Mouse (Mus musculus): ENCODE measurements around the gene Gm20219. TPM values are rescaled to one million over a fixed set of nuclear protein-coding genes. Genes with fewer than 3 reads are reported as not detected.

Gm20219 gene
- 1.2 and 1.7 TPM in 2 replicates for polyA plus RNA-seq (2015; fragmentation: Nextera tagmentation; extraction: Ambion mirVana)

GRCm38 (mm10) chr17:56554122-56554551 is at the start of gene Gm20219:
TSS of gene Gm20219 (minus strand) at chr17:56554387.
- H3K27me3 ChIP-seq: no peaks in the 10 kb centered on the region
- no peak for ATAC-seq
- H3K4me3 ChIP-seq: no peak within 1 kb of the TSS
- no peak within 1 kb of the TSS for H3K9ac ChIP-seq
- H3K9me3 ChIP-seq (replicated peaks): no peaks in the 10 kb centered on the region
- H3K36me3 ChIP-seq (ENCODE audit: poor library complexity, severe bottlenecking): no peaks in the 10 kb centered on the region
- no peak within 1 kb of the TSS for H3K4me2 ChIP-seq
- peaks cover 28% of the 10 kb centered on the region for H3K4me1 ChIP-seq
- 80% methylated on average over 20 of the region's 20 CpGs for WGBS
- H3K27ac ChIP-seq: peak within 1 kb of the TSS; percentile 99

- Histone ChIP-seq H3K9me3 (replicated peaks) (no peaks in the 10 kb centered on the region), H3K4me2 (no peak overlapping the region), H3K4me1 (peaks cover 9% of the 10 kb centered on the region), H3K4me3 (no peak overlapping the region), H3K27ac (no peak overlapping the region), H3K36me3 (ENCODE audit: poor library complexity, severe bottlenecking) (peaks cover 91% of the 10 kb centered on the region), H3K9ac (no peak overlapping the region), H3K27me3 (no peaks in the 10 kb centered on the region)
- ATAC-seq: no peak
- WGBS: 89% methylated on average over 9 of the region's 9 CpGs
Measured at GRCm38 (mm10) chr17:56604070-56604380, 49.8 kb upstream of the Gm20219 start.

GRCm38 (mm10) chr17:56603186-56604069 is 49.2 kb upstream of the Gm20219 start:
- Histone ChIP-seq H3K36me3 (ENCODE audit: poor library complexity, severe bottlenecking) (peaks cover 91% of the 10 kb centered on the region), H3K9me3 (replicated peaks) (no peaks in the 10 kb centered on the region), H3K4me1 (peaks cover 3% of the 10 kb centered on the region), H3K4me2 (no peak overlapping the region), H3K9ac (no peak overlapping the region), H3K27me3 (no peaks in the 10 kb centered on the region), H3K4me3 (no peak overlapping the region), H3K27ac (no peak overlapping the region)
- ATAC-seq: no peak
- WGBS: 94% methylated on average over 28 of the region's 28 CpGs

GRCm38 (mm10) chr17:56593527-56594271 is 39.5 kb upstream of the Gm20219 start:
- Histone ChIP-seq H3K9me3 (replicated peaks) (no peaks in the 10 kb centered on the region), H3K4me1 (peaks cover 13% of the 10 kb centered on the region), H3K27ac (no peak overlapping the region), H3K27me3 (no peaks in the 10 kb centered on the region), H3K9ac (no peak overlapping the region), H3K4me2 (no peak overlapping the region), H3K4me3 (no peak overlapping the region), H3K36me3 (ENCODE audit: poor library complexity, severe bottlenecking) (peaks cover 96% of the 10 kb centered on the region)
- no peak for ATAC-seq
- WGBS: 90% methylated on average over 8 of the region's 8 CpGs

GRCm38 (mm10) chr17:56592553-56592952 is 38.4 kb upstream of the Gm20219 start:
- no peak overlapping the region for H3K4me2 ChIP-seq
- no peak overlapping the region for H3K27ac ChIP-seq
- no peaks in the 10 kb centered on the region for H3K27me3 ChIP-seq
- H3K36me3 ChIP-seq (ENCODE audit: poor library complexity, severe bottlenecking): peaks cover 100% of the 10 kb centered on the region
- H3K4me3 ChIP-seq: no peak overlapping the region
- no peaks in the 10 kb centered on the region for H3K9me3 ChIP-seq (replicated peaks)
- ATAC-seq: no peak
- H3K9ac ChIP-seq: no peak overlapping the region
- H3K4me1 ChIP-seq: peaks cover 24% of the 10 kb centered on the region

- no peak overlapping the region for H3K4me2 ChIP-seq
- H3K4me1 ChIP-seq: peaks cover 43% of the 10 kb centered on the region
- H3K27me3 ChIP-seq: no peaks in the 10 kb centered on the region
- no peak overlapping the region for H3K4me3 ChIP-seq
- H3K27ac ChIP-seq: no peak overlapping the region
- ATAC-seq: no peak
- WGBS: 96% methylated on average over 4 of the region's 4 CpGs
- no peaks in the 10 kb centered on the region for H3K9me3 ChIP-seq (replicated peaks)
- H3K9ac ChIP-seq: no peak overlapping the region
- H3K36me3 ChIP-seq (ENCODE audit: poor library complexity, severe bottlenecking): peaks cover 78% of the 10 kb centered on the region
Measured at GRCm38 (mm10) chr17:56588921-56589320, 34.7 kb upstream of the Gm20219 start.

- ATAC-seq: no peak
- H3K36me3 ChIP-seq (ENCODE audit: poor library complexity, severe bottlenecking): peaks cover 69% of the 10 kb centered on the region
- H3K9ac ChIP-seq: 0 out of 2 replicates have a peak overlapping the region, but pooled peaks have one; percentile 49
- H3K4me1 ChIP-seq: peaks cover 53% of the 10 kb centered on the region
- H3K27ac ChIP-seq: 0 out of 2 replicates have a peak overlapping the region, but pooled peaks have one; percentile 15
- peak overlapping the region; percentile 92 for H3K4me2 ChIP-seq
- H3K27me3 ChIP-seq: no peaks in the 10 kb centered on the region
- H3K9me3 ChIP-seq (replicated peaks): no peaks in the 10 kb centered on the region
- 75% methylated on average over 1 of the region's 1 CpGs for WGBS
- no peak overlapping the region for H3K4me3 ChIP-seq
Measured at GRCm38 (mm10) chr17:56587773-56588172, 33.6 kb upstream of the Gm20219 start.

- Histone ChIP-seq H3K4me1 (peaks cover 63% of the 10 kb centered on the region), H3K27me3 (no peaks in the 10 kb centered on the region), H3K4me3 (peak overlapping the region; percentile 61), H3K27ac (peak overlapping the region; percentile 92), H3K9me3 (replicated peaks) (no peaks in the 10 kb centered on the region), H3K9ac (peak overlapping the region; percentile 83), H3K36me3 (ENCODE audit: poor library complexity, severe bottlenecking) (peaks cover 69% of the 10 kb centered on the region), H3K4me2 (peak overlapping the region; percentile 92)
- ATAC-seq: peak; percentile 25
- under 1% methylated on average over 61 of the region's 61 CpGs for WGBS
Measured at GRCm38 (mm10) chr17:56585171-56585821, 31.1 kb upstream of the Gm20219 start.

GRCm38 (mm10) chr17:56584257-56585130 is 30.3 kb upstream of the Gm20219 start, which contains the start of the genes Safb2 and Safb:
TSS of gene Safb2 (minus strand) at chr17:56584585.
TSS of gene Safb (plus strand) at chr17:56584825.
- H3K9me3 ChIP-seq (replicated peaks): no peaks in the 10 kb centered on the region
- H3K27me3 ChIP-seq: no peaks in the 10 kb centered on the region
- peak within 1 kb of the TSS; percentile 92 for H3K4me2 ChIP-seq
- under 1% methylated on average over 91 of the region's 101 CpGs for WGBS
- peaks cover 69% of the 10 kb centered on the region for H3K36me3 ChIP-seq (ENCODE audit: poor library complexity, severe bottlenecking)
- peak within 1 kb of the TSS; percentile 61 for H3K4me3 ChIP-seq
- peak; percentile 95 for ATAC-seq
- H3K4me1 ChIP-seq: peaks cover 63% of the 10 kb centered on the region
- H3K9ac ChIP-seq: peak within 1 kb of the TSS; percentile 89
- H3K27ac ChIP-seq: peak within 1 kb of the TSS; percentile 93

- peak; percentile 0; the same call in 1 of the 2 replicates for ATAC-seq
- 2% methylated on average over 33 of the region's 33 CpGs for WGBS
- Histone ChIP-seq H3K9ac (peak overlapping the region; percentile 89), H3K4me1 (peaks cover 58% of the 10 kb centered on the region), H3K36me3 (ENCODE audit: poor library complexity, severe bottlenecking) (peaks cover 69% of the 10 kb centered on the region), H3K9me3 (replicated peaks) (no peaks in the 10 kb centered on the region), H3K27ac (peak overlapping the region; percentile 93), H3K27me3 (no peaks in the 10 kb centered on the region), H3K4me3 (peak overlapping the region; percentile 61), H3K4me2 (peak overlapping the region; percentile 86)
Measured at GRCm38 (mm10) chr17:56583611-56584256, 29.5 kb upstream of the Gm20219 start.
